Mouse (Mus musculus): Measurements from ENCODE around the gene Zmym5. TPM values are rescaled to one million over a fixed set of nuclear protein-coding genes. Genes with fewer than 3 reads are reported as not detected.

Gene Zmym5
- total and polyA plus RNA-seq, 3 experiments, result 6.7 to 36.5 (median 13.2) TPM

- TF ChIP-seq ZNF384 (IDR thresholded peaks at IDR 0.05; ENCODE audit: low read depth, low read length), result no peak
- no peak for TF ChIP-seq TCF12 (IDR thresholded peaks at IDR 0.05; ENCODE audit: low read depth, low read length)
- no peak for TF ChIP-seq JUND (IDR thresholded peaks at IDR 0.05; ENCODE audit: low read depth, low read length)
- no peak for TF ChIP-seq MYB (IDR thresholded peaks at IDR 0.05; ENCODE audit: low read depth, low read length)
- peak; percentile 20; the same call in 1 of the 2 replicates for TF ChIP-seq SMC3 (IDR thresholded peaks at IDR 0.05; ENCODE audit: low read depth, low read length)
- no peak for TF ChIP-seq MEF2A (IDR thresholded peaks at IDR 0.05; ENCODE audit: extremely low read depth, insufficient replicate concordance, low read depth, low read length, poor library complexity, severe bottlenecking)
- no peak for TF ChIP-seq RCOR1 (IDR thresholded peaks at IDR 0.05; ENCODE audit: low read depth, low read length)
- no peak for TF ChIP-seq ZC3H11A (IDR thresholded peaks at IDR 0.05; ENCODE audit: low read depth, low read length)
- TF ChIP-seq MAZ (IDR thresholded peaks at IDR 0.05; ENCODE audit: low read depth, low read length), result no peak
- TF ChIP-seq GABPA (IDR thresholded peaks at IDR 0.05; ENCODE audit: low read depth, low read length), result no peak
- TF ChIP-seq POLR2AphosphoS2 (IDR thresholded peaks at IDR 0.05; ENCODE audit: low read length), result no peak
- peak; percentile 5 to 57 (median 48); a peak in 4 of 6 replicates for TF ChIP-seq CTCF (IDR thresholded peaks at IDR 0.05 in 2 of 3, conservative IDR thresholded peaks at IDR 0.05 in 1 of 3; ENCODE audit: control insufficient read depth in 1 of 3, insufficient read depth in 1 of 3, low read depth in 2 of 3, low read length in 3 of 3, poor library complexity in 1 of 3, severe bottlenecking in 1 of 3)
- no peak for TF ChIP-seq NRF1 (IDR thresholded peaks at IDR 0.05; ENCODE audit: insufficient read depth, low read depth, low read length, poor library complexity, severe bottlenecking)
- TF ChIP-seq EP300 (IDR thresholded peaks at IDR 0.05; ENCODE audit: low read depth in 1 of 2, low read length in 2 of 2), result no peak
- no peak for TF ChIP-seq MAX (IDR thresholded peaks at IDR 0.05; ENCODE audit: low read length)
- no peak for TF ChIP-seq TAL1 (IDR thresholded peaks at IDR 0.05; ENCODE audit: low read length)
- TF ChIP-seq KAT2A (conservative IDR thresholded peaks at IDR 0.05; ENCODE audit: low read depth, low read length), result no peak
- TF ChIP-seq RAD21 (IDR thresholded peaks at IDR 0.05; ENCODE audit: low read depth, low read length), result no peak; the same call in 1 of the 2 replicates
- TF ChIP-seq E2F4 (IDR thresholded peaks at IDR 0.05; ENCODE audit: borderline replicate concordance, low read depth, low read length), result no peak
- peak in 1 of 2 experiments; percentile 56; a peak in 2 of 4 replicates for TF ChIP-seq POLR2A (IDR thresholded peaks at IDR 0.05; ENCODE audit: control insufficient read depth in 1 of 2, insufficient read depth in 1 of 2, low read depth in 1 of 2, low read length in 2 of 2, poor library complexity in 1 of 2)
- TF ChIP-seq TBP (IDR thresholded peaks at IDR 0.05; ENCODE audit: low read depth, low read length), result peak; percentile 99
- peak; percentile 59; the same call in 1 of the 2 replicates for TF ChIP-seq MYC (IDR thresholded peaks at IDR 0.05; ENCODE audit: low read depth, low read length)
- peak; percentile 18; the same call in 1 of the 2 replicates for TF ChIP-seq ELF1 (IDR thresholded peaks at IDR 0.05; ENCODE audit: low read depth, low read length)
- no peak; the same call in 1 of the 2 replicates for TF ChIP-seq NELFE (IDR thresholded peaks at IDR 0.05; ENCODE audit: low read depth, low read length)
- TF ChIP-seq GATA1 (IDR thresholded peaks at IDR 0.05; ENCODE audit: low read depth, low read length), result no peak
- no peak for TF ChIP-seq USF2 (IDR thresholded peaks at IDR 0.05; ENCODE audit: borderline replicate concordance in 1 of 2, insufficient read depth in 1 of 2, low read depth in 1 of 2, low read length in 2 of 2)
- TF ChIP-seq MAFK (IDR thresholded peaks at IDR 0.05; ENCODE audit: borderline replicate concordance, low read depth, low read length), result no peak; the same call in 1 of the 2 replicates
- TF ChIP-seq CHD1 (IDR thresholded peaks at IDR 0.05; ENCODE audit: low read depth, low read length), result no peak
- TF ChIP-seq MXI1 (IDR thresholded peaks at IDR 0.05; ENCODE audit: low read depth, low read length), result 0 out of 2 replicates have a peak, but pooled peaks have one; percentile 13
- no peak for TF ChIP-seq USF1 (IDR thresholded peaks at IDR 0.05; ENCODE audit: low read depth, low read length)
- no peak for TF ChIP-seq POLR2AphosphoS5 (IDR thresholded peaks at IDR 0.05; ENCODE audit: borderline replicate concordance, low read depth, low read length)
- TF ChIP-seq ZKSCAN1 (IDR thresholded peaks at IDR 0.05; ENCODE audit: low read depth, low read length), result no peak
- TF ChIP-seq BHLHE40 (IDR thresholded peaks at IDR 0.05; ENCODE audit: borderline replicate concordance, low read depth, low read length), result no peak
- TF ChIP-seq SIN3A (IDR thresholded peaks at IDR 0.05; ENCODE audit: low read length), result peak; percentile 62
- TF ChIP-seq CHD2 (IDR thresholded peaks at IDR 0.05; ENCODE audit: low read length), result no peak
- TF ChIP-seq HCFC1 (IDR thresholded peaks at IDR 0.05; ENCODE audit: low read depth, low read length), result no peak
- no peaks in the 10 kb centered on the region for H3K27me3 ChIP-seq (ENCODE audit: control insufficient read depth in 1 of 2, insufficient read depth in 2 of 2, low read length in 2 of 2)
- peaks cover 2 to 13% of the 10 kb centered on the region in 2 experiments; a peak in 3 of 4 replicates for H3K36me3 ChIP-seq (ENCODE audit: control insufficient read depth in 1 of 2, insufficient read depth in 2 of 2, low read length in 2 of 2)
- peaks cover 4 to 21% of the 10 kb centered on the region in 2 experiments for H3K4me1 ChIP-seq (ENCODE audit: control insufficient read depth in 1 of 2, insufficient read depth in 2 of 2, low read length in 2 of 2)
- H3K4me3 ChIP-seq (ENCODE audit: control insufficient read depth in 1 of 2, insufficient read depth in 1 of 2, low read depth in 2 of 2, low read length in 2 of 2), result peak overlapping the region; percentile 68 to 86
- no peaks in the 10 kb centered on the region for H3K9me3 ChIP-seq (replicated peaks; ENCODE audit: insufficient read depth, low read length)
- H3K9ac ChIP-seq (ENCODE audit: control insufficient read depth, low read depth, low read length, poor library complexity, severe bottlenecking), result peak overlapping the region; percentile 82
- peaks cover 12% of the 10 kb centered on the region for H3K79me2 ChIP-seq (ENCODE audit: control insufficient read depth, insufficient read depth, low read length, poor library complexity)
- peak; percentile 92 for DNase-seq (ENCODE audit: low read depth, low spot score)
- H3K27ac ChIP-seq (ENCODE audit: control insufficient read depth, low read depth, low read length), result peak overlapping the region; percentile 36
Observed at GRCm38 (mm10) chr14:56812520-56813036, 1.1 kb upstream of the Zmym5 start.

Measured in MEL (cell line).